Comparison of ENCODE assay signal across 8 mouse cellular contexts in genomic region chr7:99863362-99863761, GRCm38 (mm10). TPM values are rescaled to one million over a fixed set of nuclear protein-coding genes. Genes with fewer than 3 reads are reported as not detected.
DNase-seq lines count a peak whose midpoint lies in the region; ATAC-seq lines count a peak whose summit lies in the region.

Gene Spcs2 (minus strand): TSS chr7:99863462.

- DNase-seq in lung, postnatal 4 days: no peak
- DNase-seq in left cerebral cortex, postnatal 4 days: no peak
- DNase-seq in retina, embryonic 14.5 days (ENCODE audit: low spot score): no peak
- no peak for DNase-seq in B cell, adult 2 months

- H3K9me3 ChIP-seq in lung, embryonic 16.5 days (ENCODE audit: control insufficient read depth, low read length): no peaks in the 10 kb centered on the region
- no peaks in the 10 kb centered on the region for H3K9me3 ChIP-seq in embryonic facial prominence, embryonic 13.5 days
- no peaks in the 10 kb centered on the region for H3K9me3 ChIP-seq in heart, embryonic 16.5 days (replicated peaks; ENCODE audit: control insufficient read depth, low read length)
- no peaks in the 10 kb centered on the region for H3K9me3 ChIP-seq in neural tube, embryonic 14.5 days (ENCODE audit: control insufficient read depth, low read length)

- no peak for ATAC-seq in lung, embryonic 16.5 days (ENCODE audit: low read depth)
- no peak for ATAC-seq in embryonic facial prominence, embryonic 13.5 days (ENCODE audit: insufficient number of reproducible peaks, insufficient read depth, low FRiP score, low TSS enrichment, low read depth)
- no peak for ATAC-seq in heart, embryonic 16.5 days (replicated peaks; ENCODE audit: extremely low read depth, insufficient read depth, low FRiP score)
- ATAC-seq in neural tube, embryonic 14.5 days (ENCODE audit: low read depth): no peak

- no peaks in the 10 kb centered on the region for H3K36me3 ChIP-seq in lung, embryonic 16.5 days (ENCODE audit: control insufficient read depth, insufficient read depth, low read length)
- no peaks in the 10 kb centered on the region for H3K36me3 ChIP-seq in embryonic facial prominence, embryonic 13.5 days
- H3K36me3 ChIP-seq in heart, embryonic 16.5 days (ENCODE audit: control insufficient read depth, insufficient read depth): no peaks in the 10 kb centered on the region
- no peaks in the 10 kb centered on the region for H3K36me3 ChIP-seq in neural tube, embryonic 14.5 days (ENCODE audit: control insufficient read depth, insufficient read depth, low read length)

- H3K4me3 ChIP-seq in lung, embryonic 16.5 days (ENCODE audit: low read length): no peak within 1 kb of the TSS
- H3K4me3 ChIP-seq in embryonic facial prominence, embryonic 13.5 days: no peak within 1 kb of the TSS
- no peak within 1 kb of the TSS for H3K4me3 ChIP-seq in heart, embryonic 16.5 days (ENCODE audit: low read length)
- H3K4me3 ChIP-seq in neural tube, embryonic 14.5 days (ENCODE audit: low read depth, low read length): no peak within 1 kb of the TSS

- H3K4me1 ChIP-seq in lung, embryonic 16.5 days (replicated peaks; ENCODE audit: control insufficient read depth, insufficient read depth, low read length): no peaks in the 10 kb centered on the region
- peaks cover 12% of the 10 kb centered on the region; the same call in 1 of the 2 replicates for H3K4me1 ChIP-seq in embryonic facial prominence, embryonic 13.5 days
- peaks cover 14% of the 10 kb centered on the region for H3K4me1 ChIP-seq in heart, embryonic 16.5 days (ENCODE audit: control insufficient read depth, insufficient read depth, low read length)
- H3K4me1 ChIP-seq in neural tube, embryonic 14.5 days (ENCODE audit: control insufficient read depth, insufficient read depth, low read length): no peaks in the 10 kb centered on the region

- intact Hi-C loops in left cerebral cortex, postnatal 4 days (cut with DNase I): no loop called here

- H3K27ac ChIP-seq in lung, embryonic 16.5 days (ENCODE audit: low read length): no peak within 1 kb of the TSS
- no peak within 1 kb of the TSS for H3K27ac ChIP-seq in embryonic facial prominence, embryonic 13.5 days
- no peak within 1 kb of the TSS for H3K27ac ChIP-seq in heart, embryonic 16.5 days (ENCODE audit: low read length)
- H3K27ac ChIP-seq in neural tube, embryonic 14.5 days (ENCODE audit: low read depth, low read length): no peak within 1 kb of the TSS

- H3K9ac ChIP-seq in lung, embryonic 16.5 days (ENCODE audit: low read length): no peak within 1 kb of the TSS
- no peak within 1 kb of the TSS for H3K9ac ChIP-seq in embryonic facial prominence, embryonic 13.5 days
- H3K9ac ChIP-seq in heart, embryonic 16.5 days (ENCODE audit: low read length): no peak within 1 kb of the TSS
- no peak within 1 kb of the TSS for H3K9ac ChIP-seq in neural tube, embryonic 14.5 days (replicated peaks; ENCODE audit: low read depth, low read length)

- H3K27me3 ChIP-seq in lung, embryonic 16.5 days (ENCODE audit: control insufficient read depth, insufficient read depth, low read depth, low read length): no peaks in the 10 kb centered on the region
- H3K27me3 ChIP-seq in embryonic facial prominence, embryonic 13.5 days: no peaks in the 10 kb centered on the region
- no peaks in the 10 kb centered on the region for H3K27me3 ChIP-seq in heart, embryonic 16.5 days (ENCODE audit: control insufficient read depth, insufficient read depth, low read length)
- H3K27me3 ChIP-seq in neural tube, embryonic 14.5 days (ENCODE audit: control insufficient read depth, insufficient read depth, low read length): no peaks in the 10 kb centered on the region

- no peak within 1 kb of the TSS for H3K4me2 ChIP-seq in lung, embryonic 16.5 days (ENCODE audit: low read depth, low read length)
- H3K4me2 ChIP-seq in embryonic facial prominence, embryonic 13.5 days: no peak within 1 kb of the TSS
- no peak within 1 kb of the TSS for H3K4me2 ChIP-seq in heart, embryonic 16.5 days (ENCODE audit: low read depth, low read length)
- no peak within 1 kb of the TSS for H3K4me2 ChIP-seq in neural tube, embryonic 14.5 days (ENCODE audit: low read depth, low read length)

- WGBS in lung, embryonic 16.5 days: 39% methylated on average over 7 of the region's 7 CpGs
- WGBS in embryonic facial prominence, embryonic 13.5 days: 48% methylated on average over 7 of the region's 7 CpGs
- 37% methylated on average over 7 of the region's 7 CpGs for WGBS in heart, embryonic 16.5 days
- WGBS in neural tube, embryonic 14.5 days: 36% methylated on average over 7 of the region's 7 CpGs

RNA-seq across cellular contexts. Expression of gene Spcs2, which starts in this region (rescaled TPM):
- 397 and 399 TPM in 2 replicates for polyA plus RNA-seq in lung, embryonic 16.5 days (2015; fragmentation: Nextera tagmentation; extraction: Ambion mirVana)
- polyA plus RNA-seq in embryonic facial prominence, embryonic 13.5 days (2015; fragmentation: Nextera tagmentation; extraction: Ambion mirVana): 360 and 364 TPM in 2 replicates
- polyA plus RNA-seq in heart, embryonic 16.5 days (2015; fragmentation: Nextera tagmentation; extraction: Ambion mirVana): 180 and 224 TPM in 2 replicates
- 10 to 100 TPM; 83.1 to 90.7 TPM for total RNA-seq in left cerebral cortex, postnatal 4 days (2021)
- polyA plus RNA-seq in neural tube, embryonic 14.5 days (2014; fragmentation: Nextera tagmentation; extraction: Ambion mirVana): 245 and 262 TPM in 2 replicates
